Mouse (Mus musculus): ENCODE measurements at regions not wholly inside any gene's neighbourhood (a gene's known extent, or its start where the extent isn't known, plus 50 kb on each side); places are given as distances from the start of the nearest gene placed in this dataset.
A peak's percentile ranks its signal among the peaks of the same experiment; 100 is the strongest.

- H3K27ac ChIP-seq: no peak overlapping the region
- 9% methylated on average over 2 of the region's 2 CpGs for WGBS
Measured at GRCm38 (mm10) chr13:84514981-84515510, 292.9 kb downstream of the Tmem161b start.

More at GRCm38 (mm10) chr13:84514981-84515510, 292.9 kb downstream of the Tmem161b start:
- Histone ChIP-seq H3K4me1 (no peaks in the 10 kb centered on the region), H3K9me3 (no peaks in the 10 kb centered on the region), H3K27me3 (no peaks in the 10 kb centered on the region), H3K4me3 (no peak overlapping the region), H3K4me2 (no peak overlapping the region), H3K9ac (no peak overlapping the region), H3K36me3 (no peaks in the 10 kb centered on the region)
- 0 out of 2 replicates have a peak, but pooled peaks have one; percentile 48 for ATAC-seq (ENCODE audit: insufficient number of reproducible peaks, low FRiP score, low TSS enrichment, low read depth)

All from limb, embryonic 15.5 days (tissue).